Mouse (Mus musculus) thymus, postnatal 10 days (tissue): ENCODE measurements around the gene Efcab3.
"Not testable (repeated sequence)": the region's sequence is repeated elsewhere in the genome, so short reads cannot be mapped to it uniquely, and the experiment has no call there.

Source experiments
- DNase-seq, 2 experiments: peaks; one replicate each; pipeline ENCODE4 v3.0.0; 2021; ENCODE audit warnings: low spot score in 2 of 2

Gene Efcab3

GRCm38 (mm10) chr11:105063292-105063691 lies at the start of gene Efcab3:
Gene Efcab3 (plus strand): TSS chr11:105063592.
- DNase-seq = no peak

GRCm38 (mm10) chr11:105021071-105021470 lies 42.3 kb upstream of the Efcab3 start:
- no peak for DNase-seq

GRCm38 (mm10) chr11:105028744-105029348 lies 34.5 kb upstream of the Efcab3 start:
- no peak for DNase-seq

GRCm38 (mm10) chr11:105029525-105029924 lies 33.9 kb upstream of the Efcab3 start:
- DNase-seq = no peak

GRCm38 (mm10) chr11:105030229-105030628 lies 33.2 kb upstream of the Efcab3 start:
- DNase-seq = no peak

- DNase-seq = no peak
Measured at GRCm38 (mm10) chr11:105031103-105031502, 32.3 kb upstream of the Efcab3 start.

GRCm38 (mm10) chr11:105035081-105035480 lies 28.3 kb upstream of the Efcab3 start:
- no peak for DNase-seq

- not testable (repeated sequence) for DNase-seq
Measured at GRCm38 (mm10) chr11:105112448-105112847, 49.1 kb downstream of the Efcab3 start.

- no peak for DNase-seq
Measured at GRCm38 (mm10) chr11:105117814-105118213, 54.4 kb downstream of the Efcab3 start.

- DNase-seq = no peak
Measured at GRCm38 (mm10) chr11:105120551-105121061, 57.2 kb downstream of the Efcab3 start.

- not testable (repeated sequence) for DNase-seq
Measured at GRCm38 (mm10) chr11:105121792-105122191, 58.4 kb downstream of the Efcab3 start.

- DNase-seq = peak in 1 of 2 experiments; percentile 52
Measured at GRCm38 (mm10) chr11:105123986-105124385, 60.6 kb downstream of the Efcab3 start.

- DNase-seq = peak; percentile 67 to 82
Measured at GRCm38 (mm10) chr11:105125735-105126519, 62.5 kb downstream of the Efcab3 start, which contains the start of gene Mettl2. Gene Mettl2 (plus strand): TSS chr11:105126425.

GRCm38 (mm10) chr11:105126520-105127029 lies 63.2 kb downstream of the Efcab3 start:
- DNase-seq = no peak

- no peak for DNase-seq
Measured at GRCm38 (mm10) chr11:105135692-105136091, 72.3 kb downstream of the Efcab3 start.

GRCm38 (mm10) chr11:105137255-105137654 lies 73.9 kb downstream of the Efcab3 start:
- DNase-seq = not testable (repeated sequence)

GRCm38 (mm10) chr11:105140512-105140911 lies 77.1 kb downstream of the Efcab3 start:
- not testable (repeated sequence) for DNase-seq

- no peak for DNase-seq
Measured at GRCm38 (mm10) chr11:105141115-105141514, 77.7 kb downstream of the Efcab3 start.

GRCm38 (mm10) chr11:105143564-105143963 lies 80.2 kb downstream of the Efcab3 start:
- DNase-seq = no peak

GRCm38 (mm10) chr11:105144084-105144483 lies 80.7 kb downstream of the Efcab3 start:
- DNase-seq = no peak

GRCm38 (mm10) chr11:105144508-105145210 lies 81.3 kb downstream of the Efcab3 start:
- DNase-seq = no peak

- DNase-seq = no peak
Measured at GRCm38 (mm10) chr11:105145211-105145610, 81.8 kb downstream of the Efcab3 start.
